Mouse (Mus musculus) lung, postnatal 25 days (tissue): ENCODE results near the gene Adprhl1.
A peak's percentile ranks its signal among the peaks of the same experiment; 100 is the strongest.

ENCODE experiments used
- DNase-seq: peaks from one replicate; pipeline ENCODE4 v3.0.0; 2022; ENCODE audit warnings: low spot score

Gene Adprhl1

GRCm38 (mm10) chr8:13229802-13230201 lies 24.2 kb downstream of the Adprhl1 start:
- no peak for DNase-seq

GRCm38 (mm10) chr8:13228923-13229610 lies 24.9 kb downstream of the Adprhl1 start:
- no peak for DNase-seq

DNA sequence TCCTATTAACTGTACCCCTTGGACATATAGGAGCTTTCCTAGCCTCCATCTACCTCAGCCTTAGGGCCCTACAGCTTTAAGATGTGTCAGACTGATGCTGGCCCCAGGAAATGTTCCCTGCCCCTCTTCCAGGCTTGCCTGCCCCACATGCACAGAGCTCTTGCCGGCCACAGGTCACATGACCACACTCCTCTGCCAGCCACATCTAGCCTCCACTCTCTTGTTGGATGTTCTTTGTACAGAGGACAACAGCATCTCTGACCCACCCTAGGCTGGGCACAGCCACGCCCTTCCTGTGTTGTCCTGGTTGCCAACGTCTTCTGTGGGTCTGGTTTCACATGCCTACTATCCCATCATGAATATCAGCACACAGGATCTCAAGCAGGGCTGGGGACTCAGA lies 26.8 kb downstream of the Adprhl1 start:
- DNase-seq: no peak

DNA sequence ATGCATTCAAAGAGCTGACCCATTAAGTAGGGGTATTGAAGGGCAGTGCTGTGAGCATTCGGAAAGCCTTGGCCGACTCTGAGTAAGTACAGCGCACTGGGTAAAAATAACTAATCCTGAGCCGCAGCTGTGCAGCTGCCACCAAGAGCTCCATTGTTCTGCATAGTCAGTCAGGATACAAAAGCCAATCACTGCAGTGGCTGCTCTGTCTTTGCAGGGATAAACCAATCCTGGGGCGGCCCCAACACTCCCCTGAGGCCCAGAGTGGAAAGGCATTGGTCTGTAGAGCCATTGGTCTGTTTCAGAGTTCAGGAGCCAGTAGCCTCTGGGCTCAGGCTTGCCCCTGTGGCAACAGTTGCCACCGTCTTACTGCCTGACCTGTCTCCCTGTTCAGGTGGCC lies 27.7 kb downstream of the Adprhl1 start:
- DNase-seq: no peak

DNA sequence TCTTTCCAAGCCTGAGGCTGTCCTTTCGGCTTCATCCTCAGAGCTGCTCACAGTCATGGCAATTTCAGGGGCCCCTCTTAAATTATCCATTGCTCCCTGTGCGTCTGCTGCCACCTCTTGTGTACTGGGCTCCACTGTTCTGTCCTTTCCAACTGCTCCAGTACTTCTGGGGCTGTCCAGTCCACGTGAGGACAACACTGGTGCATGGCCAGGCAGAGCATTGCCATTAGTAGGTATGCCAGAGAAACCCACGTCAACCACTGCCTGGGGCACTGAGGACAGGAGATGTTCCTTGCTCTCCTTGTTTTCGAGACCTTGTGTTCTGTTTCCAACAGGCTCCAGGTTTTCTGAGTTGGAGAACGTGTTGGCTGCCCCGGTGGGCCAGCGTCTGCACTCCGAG lies 29.5 kb downstream of the Adprhl1 start:
- DNase-seq: no peak

GRCm38 (mm10) chr8:13218441-13218840 lies 35.5 kb downstream of the Adprhl1 start:
- DNase-seq: no peak

GRCm38 (mm10) chr8:13217986-13218385 lies 36.0 kb downstream of the Adprhl1 start:
- DNase-seq: no peak

- DNase-seq: no peak
These were observed 36.9 kb downstream of the Adprhl1 start for GRCm38 (mm10) chr8:13217093-13217492.

DNA sequence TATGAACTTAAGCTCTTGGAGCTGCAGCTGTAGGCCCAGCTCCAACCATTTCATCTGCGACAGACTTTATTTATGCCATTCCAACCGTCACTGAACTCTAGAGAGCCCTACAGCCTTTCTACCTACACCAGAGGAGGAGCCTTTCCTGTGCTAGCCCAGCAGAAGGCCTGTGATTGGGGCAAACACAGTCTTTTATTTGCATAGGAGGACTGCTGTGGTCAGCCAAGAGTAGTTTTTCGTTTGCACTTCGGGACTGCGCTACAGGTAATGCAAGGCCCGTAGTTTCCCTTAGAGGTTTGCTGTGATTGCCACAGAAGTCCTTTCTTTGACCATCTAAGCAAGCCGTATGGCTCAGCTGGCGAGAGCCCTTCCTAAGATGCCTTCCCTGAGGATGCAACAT lies 37.6 kb downstream of the Adprhl1 start:
- no peak for DNase-seq

DNA sequence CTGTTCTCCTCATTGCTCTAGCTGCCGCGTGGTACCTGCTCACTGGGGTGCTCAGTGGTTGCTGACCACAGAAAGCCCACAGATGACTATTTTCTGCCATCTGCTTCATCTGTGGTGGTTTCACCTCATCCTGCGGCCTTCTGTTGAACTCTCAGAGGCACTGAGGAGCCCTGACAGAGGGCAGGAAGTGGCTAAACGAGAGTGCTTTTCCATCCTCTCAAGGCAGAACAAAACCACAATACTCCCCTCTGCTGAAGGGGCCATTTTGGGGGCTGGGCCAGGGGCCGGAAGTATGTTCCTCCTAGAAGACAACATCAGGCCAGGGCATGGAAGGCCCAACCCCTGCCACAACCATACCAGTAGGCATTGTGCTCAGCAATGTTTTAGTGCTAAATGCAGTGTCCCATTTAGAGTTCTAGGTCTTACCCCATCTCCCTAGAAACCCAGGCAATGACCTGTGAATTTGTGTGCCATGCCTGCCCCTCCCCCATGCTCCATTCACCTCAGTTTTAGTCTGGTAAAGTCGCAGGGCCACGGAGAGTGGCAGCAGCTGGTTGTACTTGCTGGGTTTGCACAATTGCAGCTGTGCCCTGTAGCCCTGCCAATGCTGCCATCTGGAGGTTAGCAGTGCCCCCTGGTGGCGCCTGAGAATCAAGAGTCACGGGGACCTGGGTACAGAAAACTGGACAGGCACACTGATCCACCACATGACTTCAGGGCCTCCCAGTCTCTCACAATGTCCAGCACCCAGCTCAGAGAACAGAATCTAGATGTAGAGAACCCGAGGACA lies 40.3 kb downstream of the Adprhl1 start:
- DNase-seq: peak; percentile 92

DNA sequence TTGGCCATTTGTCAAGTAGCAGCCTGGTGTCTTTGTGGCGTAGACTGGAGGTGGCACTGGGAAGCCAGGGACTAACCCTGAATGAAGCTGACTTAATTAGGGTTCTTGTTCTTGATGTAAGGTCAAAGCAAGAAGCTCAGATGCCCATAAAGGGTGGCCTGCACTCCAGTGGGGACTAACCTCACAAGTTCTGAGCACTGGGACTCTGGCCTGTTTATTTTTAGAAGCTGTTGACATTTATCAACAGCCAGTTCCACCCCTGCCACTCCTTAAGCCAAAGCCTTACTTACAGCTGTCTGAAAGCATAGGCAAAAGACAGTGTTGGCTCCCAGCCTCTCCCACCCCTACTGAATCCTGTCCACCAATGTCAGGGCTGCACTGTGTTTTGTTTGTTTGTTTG lies 44.2 kb downstream of the Adprhl1 start:
- DNase-seq: no peak

DNA sequence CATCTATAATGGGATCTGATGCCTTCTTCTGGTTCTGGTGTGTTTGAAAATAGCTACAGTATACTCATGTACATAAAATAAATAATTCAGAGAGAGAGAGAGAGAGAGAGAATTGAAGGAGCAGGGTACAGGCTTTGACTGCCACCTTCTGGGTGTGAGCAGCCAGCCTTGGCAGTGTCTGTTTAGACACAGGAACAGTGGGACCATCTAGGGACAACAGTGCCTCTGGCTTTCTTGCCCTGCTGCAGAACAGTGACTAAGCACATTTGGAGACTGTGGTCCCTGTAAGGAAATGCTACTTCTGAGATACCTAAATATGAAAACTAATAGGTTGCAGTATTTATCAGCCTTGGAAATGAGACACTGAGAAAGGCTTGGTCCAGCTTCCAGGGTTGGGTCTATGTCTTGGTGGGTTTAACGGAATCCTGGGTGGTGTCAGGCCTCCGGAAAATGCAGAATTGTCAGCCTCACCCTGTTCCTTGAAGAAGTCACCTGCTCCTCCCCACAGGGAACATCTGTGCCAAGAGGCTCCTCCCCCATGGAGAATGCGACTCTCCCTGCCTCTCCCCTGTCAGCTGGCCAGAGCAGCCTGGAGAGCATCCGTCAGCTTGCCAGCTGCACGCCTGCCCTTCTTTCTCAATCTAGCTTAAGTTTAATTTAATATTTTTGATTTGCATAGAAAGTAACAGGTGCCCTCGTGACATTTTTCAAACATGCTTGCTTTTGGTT lies 45.2 kb downstream of the Adprhl1 start:
- DNase-seq: no peak

DNA sequence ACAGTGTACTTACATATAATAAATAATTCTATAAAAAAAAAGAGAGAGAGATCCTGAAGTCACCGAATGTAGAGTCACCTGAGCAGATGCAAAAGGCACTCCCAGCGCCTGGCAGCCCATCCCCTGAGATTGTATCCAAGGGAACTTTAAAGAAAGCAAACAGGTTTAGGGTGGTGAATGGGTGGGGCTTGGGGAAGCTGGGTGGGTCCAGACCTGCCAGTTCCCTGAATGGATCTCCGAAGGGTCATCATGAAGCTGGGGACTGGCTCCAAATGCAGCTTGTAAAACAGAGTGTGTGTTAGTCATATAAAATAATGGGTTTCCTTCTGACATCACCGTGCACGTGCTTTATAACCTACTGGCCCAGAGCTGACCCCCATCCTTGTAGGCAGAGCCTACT lies 47.7 kb downstream of the Adprhl1 start:
- no peak for DNase-seq

- DNase-seq: peak; percentile 29
These were observed 48.7 kb downstream of the Adprhl1 start for GRCm38 (mm10) chr8:13205311-13205710.

DNA sequence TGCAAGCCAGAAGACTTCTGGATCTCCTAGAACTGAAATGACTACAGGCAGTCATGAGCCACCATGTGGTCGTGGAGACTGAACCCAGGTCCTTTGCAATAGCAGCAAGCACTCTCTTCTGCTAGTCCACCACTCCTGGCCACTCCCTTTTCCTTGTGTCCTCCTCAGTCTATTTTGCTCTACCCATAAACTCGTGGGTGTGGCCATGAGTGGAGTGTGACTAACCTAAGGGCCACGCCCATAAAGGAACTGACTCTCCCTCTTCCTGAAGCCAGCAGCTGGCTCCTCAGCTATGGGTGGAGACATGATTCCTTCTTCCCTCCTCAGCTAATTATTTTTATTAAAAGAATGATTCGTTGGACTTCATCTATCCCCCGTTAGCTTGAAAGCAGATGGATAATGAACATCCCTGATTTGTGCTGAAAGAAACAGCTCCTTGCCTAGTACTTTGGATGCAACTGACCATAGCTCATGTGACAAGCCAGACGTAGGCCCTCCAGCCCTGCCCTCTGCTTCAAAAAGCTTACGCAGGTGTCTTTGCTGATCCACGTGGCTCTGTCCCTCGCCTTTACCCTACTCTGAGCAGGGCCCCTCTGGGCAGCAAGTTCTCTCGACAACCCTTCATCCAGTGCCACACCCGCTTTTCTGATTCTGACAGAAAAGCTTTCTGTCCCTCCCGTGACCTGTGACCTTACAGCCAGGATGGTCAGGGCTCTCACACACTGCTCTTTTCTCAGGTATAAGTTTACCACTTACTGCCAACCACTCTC lies 49.4 kb downstream of the Adprhl1 start:
- DNase-seq: peak; percentile 74

DNA sequence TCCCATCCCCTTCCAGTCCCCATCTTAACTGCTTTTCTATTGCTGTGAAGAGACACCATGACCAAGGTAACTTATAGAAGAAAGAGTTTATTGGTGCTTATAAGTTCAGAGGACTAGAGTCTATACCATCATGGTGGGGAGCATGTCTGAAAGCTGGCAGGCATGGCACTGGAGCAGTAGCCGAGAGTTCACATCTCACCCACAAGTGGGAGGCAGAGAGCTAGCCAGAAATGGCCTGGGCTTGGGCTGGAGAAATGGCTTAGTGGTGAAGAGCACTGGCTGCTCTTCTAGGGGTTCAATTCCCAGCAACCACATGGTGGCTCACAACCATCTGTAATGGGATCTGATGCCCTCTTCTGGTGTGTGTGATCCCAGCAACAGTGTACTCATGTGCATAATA lies 50.5 kb downstream of the Adprhl1 start:
- DNase-seq: no peak

GRCm38 (mm10) chr8:13202806-13203205 lies 51.2 kb downstream of the Adprhl1 start:
- DNase-seq: no peak

DNA sequence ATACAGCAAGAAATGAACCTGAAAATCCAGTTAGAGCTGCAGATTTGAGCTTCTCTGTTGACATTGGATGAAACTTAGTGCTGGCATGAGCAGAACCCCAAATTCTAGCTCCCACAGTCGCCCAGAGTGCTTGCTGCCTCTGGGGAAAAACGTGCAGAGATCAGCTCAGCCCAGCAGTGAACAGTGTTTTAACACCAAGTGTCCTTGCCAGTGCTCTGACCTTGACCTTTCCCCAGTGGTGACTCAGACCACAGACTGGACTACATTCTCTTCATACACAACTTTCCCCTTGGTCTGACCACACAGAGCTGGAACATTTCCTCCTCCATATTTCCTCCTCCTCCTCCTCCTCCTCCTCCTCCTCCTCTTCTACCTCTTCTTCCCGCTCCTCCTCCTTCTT lies 51.9 kb downstream of the Adprhl1 start:
- DNase-seq: no peak

GRCm38 (mm10) chr8:13201013-13201334 lies 53.0 kb downstream of the Adprhl1 start:
- DNase-seq: no peak

DNA sequence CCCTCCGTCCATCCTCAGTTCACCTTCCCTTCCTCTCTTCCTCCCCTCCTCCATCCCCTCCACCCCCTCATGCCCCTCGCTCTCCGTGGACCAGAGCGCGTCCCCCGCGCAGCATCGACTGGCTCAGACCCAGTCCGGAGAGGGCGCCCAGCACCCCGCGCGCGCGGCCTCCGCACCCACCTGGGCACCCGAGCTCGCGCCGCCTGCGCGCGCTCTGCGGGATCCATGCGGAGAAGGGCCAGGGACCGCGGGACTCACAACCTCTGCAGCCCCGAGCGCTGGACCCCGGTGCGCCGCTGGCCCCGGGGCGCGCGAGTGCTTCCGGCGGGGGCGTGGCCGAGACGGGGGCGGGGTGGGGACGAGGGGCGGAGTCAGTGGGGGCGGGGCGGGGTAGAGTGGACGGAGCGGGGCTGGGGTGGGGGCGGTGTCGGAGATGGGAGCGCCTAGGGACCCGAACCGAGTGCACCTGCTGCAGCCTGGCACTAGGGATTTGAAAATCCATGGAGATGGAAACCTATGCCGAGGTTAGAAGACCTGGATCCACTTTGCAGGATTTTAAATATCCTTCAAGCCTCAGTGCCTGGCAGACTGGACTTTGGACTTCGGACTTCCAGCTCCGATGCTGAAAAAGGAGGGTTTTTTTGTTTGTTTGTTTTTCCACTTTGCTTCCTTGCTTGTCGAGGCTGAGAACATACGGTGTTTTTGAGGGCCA lies 53.5 kb downstream of the Adprhl1 start, which contains the start of gene Grtp1:
Gene Grtp1, minus strand, starts transcription at position 320 of the 712 bp plus-strand sequence.
- DNase-seq: peak; percentile 43

- no peak for DNase-seq
These were observed 54.4 kb downstream of the Adprhl1 start for GRCm38 (mm10) chr8:13199385-13200061.
